Mouse (Mus musculus) limb, embryonic 11.5 days (tissue): ENCODE measurements at regions not wholly inside any gene's neighbourhood (a gene's known extent, or its start where the extent isn't known, plus 50 kb on each side); places are given as distances from the start of the nearest gene placed in this dataset.

Experiments used
- ATAC-seq: fragments of 200-750 bp; cut with Nextera tagmentation; 2 replicates; pipeline ENCODE4 v1.8.0; 2017; ENCODE audit warnings: low read depth; ENCODE audit not compliant: insufficient number of reproducible peaks, low FRiP score, low TSS enrichment
- DNase-seq: peaks from one replicate; pipeline ENCODE4 v3.0.0-alpha.2; 2015; ENCODE audit warnings: low spot score
- H3K27ac ChIP-seq: fragments of 300-500 bp; sonication (generic); replicated peaks from 2 replicates; pipeline ENCODE4 v1.5.1; 2014; ENCODE audit warnings: low read depth, mild to moderate bottlenecking, low read length
- H3K27me3 ChIP-seq: fragments of 300-500 bp; sonication (generic); 2 replicates; pipeline ENCODE4 v1.6.1; 2014; ENCODE audit warnings: mild to moderate bottlenecking, low read length, mixed read lengths; ENCODE audit not compliant: control insufficient read depth, insufficient read depth
- H3K36me3 ChIP-seq: fragments of 300-500 bp; sonication (generic); 2 replicates; pipeline ENCODE4 v1.6.1; 2014; ENCODE audit warnings: mild to moderate bottlenecking, low read length, moderate library complexity, mixed read lengths; ENCODE audit not compliant: control insufficient read depth, insufficient read depth
- H3K4me1 ChIP-seq: fragments of 300-500 bp; sonication (generic); 2 replicates; pipeline ENCODE4 v1.6.1; 2014; ENCODE audit warnings: low read length, mixed read lengths; ENCODE audit not compliant: control insufficient read depth, insufficient read depth
- H3K4me2 ChIP-seq: fragments of 300-500 bp; sonication (generic); 2 replicates; pipeline ENCODE4 v1.6.1; 2014; ENCODE audit warnings: low read depth, mild to moderate bottlenecking, moderate library complexity; ENCODE audit not compliant: severe bottlenecking
- H3K4me3 ChIP-seq: fragments of 300-500 bp; sonication (generic); 2 replicates; pipeline ENCODE4 v1.5.1; 2014; ENCODE audit warnings: low read depth, low read length
- H3K9ac ChIP-seq: fragments of 300-500 bp; sonication (generic); 2 replicates; pipeline ENCODE4 v1.6.1; 2014; ENCODE audit warnings: mild to moderate bottlenecking, low read length
- H3K9me3 ChIP-seq: fragments of 300-500 bp; sonication (generic); 2 replicates; pipeline ENCODE4 v1.6.1; 2016; ENCODE audit warnings: low read length; ENCODE audit not compliant: control insufficient read depth
- WGBS: fragments of 180-500 bp; shearing (Covaris S2); extraction: QIAGEN DNeasy Blood & Tissue Kit; methylation state at CpG from one replicate; pipeline ENCODE4 v1.1.7; 2014; 5-methylcytosine and 5-hydroxymethylcytosine counted together

DNA sequence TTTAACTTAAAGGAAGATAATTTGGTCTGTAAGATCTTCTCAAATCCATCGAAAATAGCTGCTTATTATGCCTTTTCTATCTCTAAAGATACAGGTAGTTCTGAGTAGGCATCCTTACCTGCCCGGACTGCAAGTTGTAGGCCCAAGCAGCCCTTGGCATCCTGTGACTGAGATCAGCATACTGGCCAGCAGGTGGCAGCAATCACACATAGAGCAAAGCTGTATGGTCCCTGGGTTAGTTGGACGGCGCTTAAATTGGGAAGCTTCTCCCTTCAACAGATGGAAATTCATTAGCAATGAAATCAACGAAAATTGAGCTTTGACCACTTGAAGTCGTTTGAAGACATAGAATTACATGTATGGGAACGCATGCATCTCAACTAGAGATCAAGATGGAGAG is 61.0 kb downstream of the Ccng2 start:
- peak; percentile 75 for DNase-seq

DNA sequence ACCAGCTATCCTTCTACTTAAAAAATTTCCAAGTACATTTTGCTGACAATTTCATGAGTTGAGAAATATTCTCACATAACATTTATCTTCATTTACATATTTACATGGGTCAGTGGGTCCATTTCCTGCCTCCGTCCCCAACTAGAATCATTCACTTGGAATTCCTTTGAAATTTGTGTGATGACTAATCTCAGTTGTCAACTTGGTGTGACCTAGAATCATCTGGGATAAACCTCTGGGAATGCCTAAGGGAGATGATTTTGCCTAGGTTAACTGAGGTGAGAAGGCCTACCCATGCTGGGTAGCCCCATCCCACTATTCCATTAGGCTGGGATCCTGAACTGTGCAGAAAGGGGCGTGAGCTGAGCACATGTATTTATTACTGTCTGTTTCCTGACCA is 63.8 kb downstream of the Ccng2 start:
- no peak overlapping the region for H3K4me3 ChIP-seq
- no peaks in the 10 kb centered on the region for H3K36me3 ChIP-seq
- H3K4me1 ChIP-seq, result no peaks in the 10 kb centered on the region
- H3K9ac ChIP-seq, result no peak overlapping the region
- WGBS, result 68% methylated on average over 2 of the region's 2 CpGs
- H3K4me2 ChIP-seq, result no peak overlapping the region
- H3K9me3 ChIP-seq, result no peaks in the 10 kb centered on the region
- ATAC-seq (no peak), DNase-seq (no peak)
- no peaks in the 10 kb centered on the region for H3K27me3 ChIP-seq
- no peak overlapping the region for H3K27ac ChIP-seq

More for the DNA sequence above, 61.0 kb downstream of the Ccng2 start:
- no peak for ATAC-seq
- H3K4me1 ChIP-seq, result no peaks in the 10 kb centered on the region
- H3K9ac ChIP-seq, result no peak overlapping the region
- no peaks in the 10 kb centered on the region for H3K27me3 ChIP-seq
- no peaks in the 10 kb centered on the region for H3K36me3 ChIP-seq
- H3K9me3 ChIP-seq, result no peaks in the 10 kb centered on the region
- H3K4me2 ChIP-seq, result no peak overlapping the region
- WGBS, result 25% methylated on average over 7 of the region's 7 CpGs
- no peak overlapping the region for H3K4me3 ChIP-seq
- H3K27ac ChIP-seq, result no peak overlapping the region

DNA sequence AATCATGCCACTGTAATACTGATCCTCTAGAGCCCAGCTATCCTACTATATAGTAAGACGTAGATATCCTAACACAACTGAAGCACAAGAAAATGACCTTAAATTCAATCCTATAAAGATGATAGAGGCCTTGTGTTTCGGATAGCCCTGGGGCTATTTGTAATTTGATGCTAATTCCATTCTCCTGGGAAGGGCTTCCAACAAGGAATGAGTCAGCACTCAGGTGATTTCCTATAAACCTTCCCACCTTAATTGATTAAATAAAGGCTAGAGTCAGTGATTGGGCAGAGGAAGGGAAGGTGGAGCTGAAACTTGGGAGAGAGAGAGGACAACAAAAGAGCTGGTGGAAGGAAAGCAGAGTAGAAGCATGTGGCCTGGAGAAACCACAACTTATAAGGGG is 86.0 kb downstream of the Ccng2 start:
- Histone ChIP-seq H3K27me3 (no peaks in the 10 kb centered on the region), H3K27ac (no peak overlapping the region), H3K4me3 (no peak overlapping the region), H3K4me2 (no peak overlapping the region), H3K4me1 (no peaks in the 10 kb centered on the region), H3K9ac (no peak overlapping the region), H3K36me3 (no peaks in the 10 kb centered on the region), H3K9me3 (peaks cover 2% of the 10 kb centered on the region; the same call in 1 of the 2 replicates)
- 84% methylated on average over 2 of the region's 2 CpGs for whole genome bisulfite sequencing
- ATAC-seq (no peak), DNase-seq (no peak)
